Mouse (Mus musculus) kidney, adult 11 months (tissue): ENCODE measurements around the gene Zfp687.
"Not testable (repeated sequence)": the region's sequence is repeated elsewhere in the genome, so short reads cannot be mapped to it uniquely, and the experiment has no call there.

ENCODE experiments used
- DNase-seq: peaks from one replicate; pipeline ENCODE4 v3.0.0; 2022

The Zfp687 gene

GRCm38 (mm10) chr3:95015337-95015872 is at the start of gene Zfp687:
Gene Zfp687 (minus strand): TSS chr3:95015448.
- peak; percentile 100 for DNase-seq

- DNase-seq = no peak
Observed at GRCm38 (mm10) chr3:95063741-95064140, 48.5 kb upstream of the Zfp687 start.

GRCm38 (mm10) chr3:95058078-95058477 is 42.8 kb upstream of the Zfp687 start:
- DNase-seq = no peak

GRCm38 (mm10) chr3:95056275-95056674 is 41.0 kb upstream of the Zfp687 start:
- DNase-seq = no peak

- peak; percentile 17 for DNase-seq
Observed at GRCm38 (mm10) chr3:95054481-95055260, 39.4 kb upstream of the Zfp687 start.

GRCm38 (mm10) chr3:95053701-95054100 is 38.5 kb upstream of the Zfp687 start:
- no peak for DNase-seq

GRCm38 (mm10) chr3:95052959-95053358 is 37.7 kb upstream of the Zfp687 start:
- no peak for DNase-seq

- DNase-seq = no peak
Observed at GRCm38 (mm10) chr3:95047914-95048313, 32.7 kb upstream of the Zfp687 start.

GRCm38 (mm10) chr3:95046462-95047057 is 31.3 kb upstream of the Zfp687 start:
- DNase-seq = no peak

- no peak for DNase-seq
Observed at GRCm38 (mm10) chr3:95043251-95043650, 28.0 kb upstream of the Zfp687 start.

- no peak for DNase-seq
Observed at GRCm38 (mm10) chr3:95042838-95043229, 27.6 kb upstream of the Zfp687 start.

GRCm38 (mm10) chr3:95042166-95042837 is 27.1 kb upstream of the Zfp687 start, which contains the start of gene Psmd4:
Gene Psmd4 (minus strand): TSS chr3:95042614.
- peak; percentile 98 for DNase-seq

GRCm38 (mm10) chr3:95041625-95042024 is 26.4 kb upstream of the Zfp687 start:
- no peak for DNase-seq

GRCm38 (mm10) chr3:95029953-95030352 is 14.7 kb upstream of the Zfp687 start:
- DNase-seq = no peak

GRCm38 (mm10) chr3:95029291-95029827 is 14.1 kb upstream of the Zfp687 start:
- DNase-seq = not testable (repeated sequence)

GRCm38 (mm10) chr3:95028603-95029002 is 13.4 kb upstream of the Zfp687 start:
- DNase-seq = no peak

GRCm38 (mm10) chr3:95027701-95028100 is 12.5 kb upstream of the Zfp687 start:
- DNase-seq = no peak

- DNase-seq = no peak
Observed at GRCm38 (mm10) chr3:95027057-95027645, 11.9 kb upstream of the Zfp687 start.

- no peak for DNase-seq
Observed at GRCm38 (mm10) chr3:95025202-95025601, 10.0 kb upstream of the Zfp687 start.

- DNase-seq = no peak
Observed at GRCm38 (mm10) chr3:95024551-95024950, 9.3 kb upstream of the Zfp687 start.

GRCm38 (mm10) chr3:95020956-95021355 is 5.7 kb upstream of the Zfp687 start:
- not testable (repeated sequence) for DNase-seq

- DNase-seq = no peak
Observed at GRCm38 (mm10) chr3:95018741-95019140, 3.5 kb upstream of the Zfp687 start.

GRCm38 (mm10) chr3:95016532-95017056 is 1.3 kb upstream of the Zfp687 start:
- DNase-seq = no peak
